Mouse (Mus musculus) ES-E14 (cell line): ENCODE results near the gene Fam3b.

Experiments used
- CHD2 ChIP-seq: IDR thresholded peaks from 2 replicates; pipeline ENCODE4 v1.6.1; 2014; ENCODE audit warnings: mild to moderate bottlenecking, low read depth, low read length, inconsistent platforms
- HCFC1 ChIP-seq: IDR thresholded peaks from 2 replicates; pipeline ENCODE4 v1.6.1; 2012; ENCODE audit warnings: low read length, inconsistent platforms, borderline replicate concordance; ENCODE audit not compliant: insufficient read depth
- MAFK ChIP-seq: IDR thresholded peaks from 2 replicates; pipeline ENCODE4 v1.6.1; 2014; ENCODE audit warnings: mild to moderate bottlenecking, low read depth, low read length, inconsistent platforms; ENCODE audit not compliant: insufficient read depth

- no peak for TF ChIP-seq HCFC1
- TF ChIP-seq MAFK = no peak
- TF ChIP-seq CHD2 = no peak
Observed at GRCm38 (mm10) chr16:97467993-97468791, 46.4 kb downstream of the Fam3b start.
